Mouse (Mus musculus): ENCODE measurements around the gene Ccdc183. TPM values are rescaled to one million over a fixed set of nuclear protein-coding genes. Genes with fewer than 3 reads are reported as not detected.

Gene Ccdc183
- polyA plus RNA-seq, 1 experiment from 2014 or later: 0.15 TPM

DNA sequence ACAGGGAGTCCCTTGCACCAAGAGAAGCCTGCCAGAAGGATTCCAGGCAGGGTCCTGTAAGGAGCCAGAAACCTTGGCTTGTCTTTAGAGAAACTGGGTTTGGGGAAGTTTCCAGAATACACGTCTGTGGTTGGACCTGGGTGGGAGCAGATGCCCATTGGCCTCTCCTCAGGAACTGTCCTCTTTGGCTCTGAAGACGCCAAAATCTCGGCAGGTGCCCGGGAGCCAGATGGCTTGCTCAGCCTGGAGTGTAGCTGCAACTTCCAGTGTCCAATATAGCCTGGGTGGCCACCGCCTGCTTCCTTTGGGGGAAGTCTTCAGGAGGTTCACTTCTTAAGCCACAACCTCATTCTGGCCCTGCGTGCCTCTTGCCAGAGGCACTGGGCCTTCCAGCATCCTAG, 35.6 kb downstream of the Ccdc183 start:
- H3K9me3 ChIP-seq (ENCODE audit: control insufficient read depth, low read length): no peaks in the 10 kb centered on the region
- ATAC-seq (ENCODE audit: low read depth): 0 out of 2 replicates have a peak, but pooled peaks have one; percentile 15
- H3K9ac ChIP-seq (ENCODE audit: low read length): no peak overlapping the region
- 22% methylated on average over 6 of the region's 6 CpGs for WGBS
- peak overlapping the region; percentile 71; the same call in 1 of the 2 replicates for H3K4me2 ChIP-seq (ENCODE audit: low read depth, low read length)
- H3K4me1 ChIP-seq (replicated peaks; ENCODE audit: control insufficient read depth, insufficient read depth, low read length): peaks cover 29% of the 10 kb centered on the region
- H3K4me3 ChIP-seq (ENCODE audit: low read length): no peak overlapping the region
- H3K27ac ChIP-seq (ENCODE audit: low read length): no peak overlapping the region
- H3K36me3 ChIP-seq (ENCODE audit: control insufficient read depth, insufficient read depth, low read length): peaks cover 16% of the 10 kb centered on the region
- peaks cover 45% of the 10 kb centered on the region for H3K27me3 ChIP-seq (ENCODE audit: control insufficient read depth, insufficient read depth, low read depth, low read length)

DNA sequence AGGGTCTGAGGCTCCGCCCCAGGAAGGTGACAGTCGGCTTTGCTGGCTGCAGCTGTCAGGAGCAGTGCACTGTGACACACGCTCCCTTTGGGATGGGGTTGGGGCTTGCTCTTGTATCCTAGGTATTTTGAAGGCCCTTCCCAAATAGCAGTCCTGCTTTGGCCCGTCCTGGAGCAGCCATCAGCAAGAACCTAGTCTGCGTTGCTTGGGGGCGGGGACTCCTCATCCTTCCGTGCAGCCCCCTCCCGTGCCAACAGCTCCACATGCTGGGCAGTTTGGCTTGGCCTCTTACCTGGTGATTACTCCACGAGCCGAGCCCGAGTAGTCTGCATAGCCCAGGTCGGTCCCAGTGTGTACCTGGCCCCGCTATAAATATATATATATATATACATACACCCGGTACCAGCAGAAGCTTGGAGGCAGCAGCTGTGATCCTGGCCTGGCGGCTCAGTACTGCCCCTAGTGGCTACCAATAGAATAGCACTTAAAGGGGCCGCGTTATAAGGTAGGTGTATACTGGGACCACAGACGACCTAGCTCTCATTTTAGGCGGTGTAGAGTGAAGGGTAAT, 36.1 kb downstream of the Ccdc183 start, which contains the start of gene Ajm1:
TSS of gene Ajm1 (minus strand) at position 464 of the 571 bp plus-strand sequence.
- 6% methylated on average over 19 of the region's 19 CpGs for WGBS
- Histone ChIP-seq H3K27me3 (ENCODE audit: control insufficient read depth, insufficient read depth, low read depth, low read length) (peaks cover 50% of the 10 kb centered on the region), H3K9ac (ENCODE audit: low read length) (peak within 1 kb of the TSS; percentile 47; the same call in 1 of the 2 replicates), H3K9me3 (ENCODE audit: control insufficient read depth, low read length) (no peaks in the 10 kb centered on the region), H3K27ac (ENCODE audit: low read length) (no peak within 1 kb of the TSS), H3K36me3 (ENCODE audit: control insufficient read depth, insufficient read depth, low read length) (peaks cover 16% of the 10 kb centered on the region), H3K4me2 (ENCODE audit: low read depth, low read length) (peak within 1 kb of the TSS; percentile 71), H3K4me3 (ENCODE audit: low read length) (peak within 1 kb of the TSS; percentile 45), H3K4me1 (replicated peaks; ENCODE audit: control insufficient read depth, insufficient read depth, low read length) (peaks cover 29% of the 10 kb centered on the region)
- ATAC-seq (ENCODE audit: low read depth): peak; percentile 74

DNA sequence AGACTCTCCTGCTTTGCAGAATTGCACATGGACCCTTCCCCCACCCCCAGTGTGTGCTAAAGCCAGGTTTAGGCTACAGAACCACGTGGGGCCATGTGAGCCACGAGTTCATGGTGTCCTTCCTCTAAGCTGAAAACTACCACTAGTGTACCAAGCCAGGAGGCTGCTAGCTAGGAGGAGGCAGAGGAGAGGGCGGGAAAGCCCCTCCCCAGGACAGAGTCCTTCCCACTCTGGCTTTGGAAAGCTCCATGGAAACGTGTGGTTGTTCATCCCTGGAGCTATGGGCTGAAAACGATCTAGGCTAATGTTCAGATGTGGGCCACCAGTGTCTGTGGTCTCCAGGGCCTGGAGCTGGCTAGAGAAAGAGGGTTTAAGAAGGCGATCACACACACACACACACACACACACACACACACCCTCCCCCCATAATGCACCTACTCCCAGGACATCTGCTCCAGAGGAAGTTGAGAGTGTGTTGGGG, 36.8 kb downstream of the Ccdc183 start:
- H3K4me1 ChIP-seq (replicated peaks; ENCODE audit: control insufficient read depth, insufficient read depth, low read length): peaks cover 35% of the 10 kb centered on the region

DNA sequence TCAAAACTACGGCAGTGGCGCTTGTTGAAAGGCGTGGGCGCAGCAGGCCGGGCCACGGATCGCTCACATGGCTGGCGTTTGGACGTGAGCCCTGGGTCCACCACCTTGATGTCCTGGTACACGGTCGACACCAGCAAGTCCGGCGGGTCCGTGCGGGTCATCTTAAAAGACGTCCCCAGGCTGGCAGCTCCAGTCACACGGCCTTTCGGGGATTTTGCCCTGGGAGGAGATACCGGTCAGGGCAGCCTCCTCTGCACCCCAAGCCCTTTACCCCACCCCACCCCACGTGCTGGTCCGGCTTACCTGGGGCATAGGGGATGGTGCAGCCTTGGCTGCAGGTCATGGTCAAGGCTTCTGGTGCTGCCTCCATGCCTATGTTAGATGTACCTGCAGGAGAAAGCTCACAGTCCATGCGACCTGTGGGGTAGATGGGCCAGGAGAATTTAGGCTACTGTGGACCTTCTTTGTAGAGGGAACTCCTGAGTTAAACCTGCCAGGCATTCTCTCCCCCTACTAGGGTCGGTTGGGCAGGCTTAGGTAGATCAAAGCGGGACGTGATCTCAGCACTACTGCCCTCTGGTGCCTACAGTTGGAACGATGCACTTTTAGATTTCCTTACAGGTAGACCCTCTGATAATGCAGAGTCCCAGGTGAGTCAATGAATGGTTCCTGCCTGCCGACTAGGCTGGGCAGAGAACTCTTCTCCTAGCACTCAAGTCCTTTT, 37.6 kb downstream of the Ccdc183 start:
- 3% methylated on average over 22 of the region's 27 CpGs for WGBS
- no peaks in the 10 kb centered on the region for H3K9me3 ChIP-seq (ENCODE audit: control insufficient read depth, low read length)
- H3K4me1 ChIP-seq (replicated peaks; ENCODE audit: control insufficient read depth, insufficient read depth, low read length): peaks cover 38% of the 10 kb centered on the region
- no peak overlapping the region for H3K27ac ChIP-seq (ENCODE audit: low read length)
- H3K4me2 ChIP-seq (ENCODE audit: low read depth, low read length): peak overlapping the region; percentile 39
- H3K27me3 ChIP-seq (ENCODE audit: control insufficient read depth, insufficient read depth, low read depth, low read length): peaks cover 57% of the 10 kb centered on the region
- ATAC-seq (ENCODE audit: low read depth): no peak
- peak overlapping the region; percentile 7; the same call in 1 of the 2 replicates for H3K4me3 ChIP-seq (ENCODE audit: low read length)
- H3K9ac ChIP-seq (ENCODE audit: low read length): no peak overlapping the region
- peaks cover 8% of the 10 kb centered on the region for H3K36me3 ChIP-seq (ENCODE audit: control insufficient read depth, insufficient read depth, low read length)

More for the DNA sequence above, 36.8 kb downstream of the Ccdc183 start:
- H3K9me3 ChIP-seq (ENCODE audit: control insufficient read depth, low read length): no peaks in the 10 kb centered on the region
- no peak overlapping the region for H3K4me3 ChIP-seq (ENCODE audit: low read length)
- no peak overlapping the region for H3K4me2 ChIP-seq (ENCODE audit: low read depth, low read length)
- ATAC-seq (ENCODE audit: low read depth): no peak
- H3K27me3 ChIP-seq (ENCODE audit: control insufficient read depth, insufficient read depth, low read depth, low read length): peaks cover 57% of the 10 kb centered on the region
- peaks cover 15% of the 10 kb centered on the region for H3K36me3 ChIP-seq (ENCODE audit: control insufficient read depth, insufficient read depth, low read length)
- WGBS: 49% methylated on average over 6 of the region's 6 CpGs
- no peak overlapping the region for H3K27ac ChIP-seq (ENCODE audit: low read length)
- H3K9ac ChIP-seq (ENCODE audit: low read length): no peak overlapping the region

DNA sequence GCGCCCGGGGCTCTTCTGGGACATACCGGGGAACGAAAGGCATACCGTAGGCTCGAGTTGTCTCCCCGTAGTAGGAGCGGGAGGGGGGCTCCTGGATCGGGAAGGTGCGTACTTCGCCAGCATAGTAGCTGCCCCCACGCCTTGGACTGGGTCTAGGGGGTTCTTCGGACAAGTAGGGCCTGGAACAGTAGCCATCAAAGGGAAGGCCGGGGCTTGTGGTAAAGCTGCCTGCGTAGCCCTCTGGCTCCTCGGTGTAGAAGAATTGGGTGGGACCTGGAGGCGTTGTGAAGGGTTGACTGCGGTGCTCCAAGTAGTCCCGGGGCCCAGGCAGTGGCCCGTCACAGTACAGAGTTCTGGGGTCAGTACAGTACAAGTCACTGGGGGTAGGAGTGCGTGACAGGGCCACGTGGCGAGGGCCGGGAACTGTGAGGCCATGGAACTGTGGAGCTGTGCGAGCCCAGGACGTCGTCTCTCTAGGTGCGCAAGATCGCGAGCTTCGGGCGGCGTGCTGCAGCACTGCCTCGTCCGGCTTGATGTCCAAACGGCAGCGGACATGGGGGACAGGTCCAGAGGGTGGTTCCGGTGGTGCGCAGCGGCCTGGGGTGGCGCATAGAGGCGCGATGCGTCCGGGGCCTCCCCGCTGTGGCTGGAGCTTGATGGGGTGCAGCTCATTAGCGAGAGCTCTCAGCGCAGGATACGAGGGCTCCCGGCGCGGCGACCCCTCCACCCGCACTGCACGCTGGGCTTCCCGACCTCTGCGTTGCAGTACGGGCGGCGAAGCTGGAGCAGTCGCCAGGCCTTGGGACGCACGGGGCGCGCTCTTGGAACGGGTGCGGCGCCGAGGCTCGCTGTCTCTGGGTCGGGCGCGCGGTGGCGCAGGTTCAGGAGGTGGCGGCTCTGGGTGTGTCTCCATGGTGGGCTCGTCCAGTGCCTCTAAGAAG, 38.4 kb downstream of the Ccdc183 start:
- Histone ChIP-seq H3K4me3 (ENCODE audit: low read length) (peak overlapping the region; percentile 13; the same call in 1 of the 2 replicates), H3K36me3 (ENCODE audit: control insufficient read depth, insufficient read depth, low read length) (peaks cover 2% of the 10 kb centered on the region; the same call in 1 of the 2 replicates), H3K4me2 (ENCODE audit: low read depth, low read length) (peak overlapping the region; percentile 39), H3K4me1 (replicated peaks; ENCODE audit: control insufficient read depth, insufficient read depth, low read length) (peaks cover 40% of the 10 kb centered on the region), H3K27ac (ENCODE audit: low read length) (no peak overlapping the region), H3K9me3 (ENCODE audit: control insufficient read depth, low read length) (no peaks in the 10 kb centered on the region), H3K9ac (ENCODE audit: low read length) (no peak overlapping the region), H3K27me3 (ENCODE audit: control insufficient read depth, insufficient read depth, low read depth, low read length) (peaks cover 57% of the 10 kb centered on the region)
- ATAC-seq (ENCODE audit: low read depth): no peak
- 3% methylated on average over 77 of the region's 77 CpGs for WGBS

DNA sequence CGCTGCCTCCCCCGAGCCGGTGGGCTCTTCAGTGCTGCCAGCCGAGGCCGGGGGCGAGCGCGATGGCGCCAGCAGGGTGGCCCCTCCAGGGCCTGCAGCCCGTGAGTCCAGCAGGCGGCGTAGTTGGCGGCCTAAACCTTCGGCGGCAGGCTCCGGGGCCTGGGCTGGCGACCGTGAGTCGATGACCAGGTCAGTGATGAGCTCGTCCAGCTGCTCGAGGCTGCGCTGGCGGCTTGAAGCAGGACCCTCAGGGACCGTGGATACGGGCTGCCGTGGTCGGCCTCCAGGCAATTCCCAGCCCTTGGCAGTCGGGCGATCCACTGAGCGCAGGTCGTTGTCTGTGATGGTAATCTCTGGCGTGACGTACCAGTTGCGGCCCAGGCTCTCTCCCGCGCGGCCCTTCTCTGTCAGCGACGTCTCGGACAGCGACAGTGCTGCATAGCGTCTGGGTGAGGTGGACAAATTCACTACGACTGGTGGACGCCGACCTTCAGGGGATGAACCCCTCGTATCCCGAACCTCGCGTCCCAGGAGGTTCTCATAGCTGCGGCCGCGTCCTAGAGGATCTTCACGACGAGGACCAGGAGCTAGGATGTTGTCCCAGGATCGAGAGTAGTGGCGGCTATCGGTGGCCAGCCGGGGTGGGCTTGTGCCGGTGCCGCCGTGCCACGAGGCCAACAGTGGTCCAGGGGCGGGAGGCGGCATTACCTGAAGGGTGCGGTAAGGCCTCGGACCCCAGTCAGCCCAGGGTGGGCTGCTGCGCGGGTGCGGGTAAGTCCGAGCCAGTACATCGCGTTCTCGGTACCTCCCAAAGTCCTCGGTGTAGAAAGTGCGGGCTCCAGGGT, 39.3 kb downstream of the Ccdc183 start:
- WGBS: 5% methylated on average over 75 of the region's 75 CpGs
- Histone ChIP-seq H3K9me3 (ENCODE audit: control insufficient read depth, low read length) (no peaks in the 10 kb centered on the region), H3K36me3 (ENCODE audit: control insufficient read depth, insufficient read depth, low read length) (no peaks in the 10 kb centered on the region; the same call in 1 of the 2 replicates), H3K9ac (ENCODE audit: low read length) (peak overlapping the region; percentile 39; the same call in 1 of the 2 replicates), H3K4me3 (ENCODE audit: low read length) (peak overlapping the region; percentile 35), H3K4me2 (ENCODE audit: low read depth, low read length) (peak overlapping the region; percentile 34), H3K4me1 (replicated peaks; ENCODE audit: control insufficient read depth, insufficient read depth, low read length) (peaks cover 49% of the 10 kb centered on the region), H3K27me3 (ENCODE audit: control insufficient read depth, insufficient read depth, low read depth, low read length) (peaks cover 57% of the 10 kb centered on the region), H3K27ac (ENCODE audit: low read length) (no peak overlapping the region)
- ATAC-seq (ENCODE audit: low read depth): no peak

DNA sequence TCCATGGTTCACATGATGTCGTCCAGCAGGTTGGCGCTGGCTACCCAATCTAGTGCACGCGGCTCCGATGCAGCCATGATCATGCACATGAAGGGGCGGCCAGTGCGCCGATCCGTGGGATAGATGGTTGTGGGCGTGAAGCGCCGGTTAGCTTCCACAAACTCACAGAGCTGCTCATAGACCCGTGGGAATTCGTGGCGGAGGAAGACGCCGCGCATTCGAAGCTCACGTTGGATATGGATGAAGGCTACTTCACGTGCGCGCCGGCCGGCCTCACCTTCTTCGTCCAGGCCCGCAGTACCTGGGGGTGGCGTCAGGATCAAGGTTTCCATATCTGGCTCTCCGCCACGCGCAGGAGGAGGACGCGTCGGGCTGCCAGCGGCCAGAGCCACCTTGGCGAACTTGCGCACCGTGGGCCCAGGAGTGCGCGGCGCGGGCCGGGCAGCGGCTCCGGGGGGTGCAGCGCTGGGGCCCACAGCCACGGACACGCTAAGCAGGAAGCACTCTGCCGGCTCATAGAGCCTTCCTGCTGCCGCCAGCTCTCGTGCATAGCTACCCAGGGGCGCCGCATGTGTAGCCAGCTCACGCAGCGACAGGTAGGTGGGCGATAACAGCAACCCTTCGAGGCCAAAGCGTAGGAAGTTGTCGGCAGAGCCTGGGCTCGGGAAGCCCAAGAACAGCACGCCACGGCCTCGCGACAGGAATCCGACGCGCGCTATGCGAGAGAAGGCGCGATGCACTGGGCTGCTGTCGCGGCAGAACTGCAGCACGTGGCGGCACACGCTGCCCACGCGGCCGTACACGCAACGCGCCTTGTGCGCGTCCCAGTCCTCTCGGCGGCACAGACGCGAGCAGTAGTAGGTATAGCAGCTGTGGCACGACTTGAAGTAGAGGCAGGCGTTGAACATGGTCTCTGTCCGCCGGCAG, 40.2 kb downstream of the Ccdc183 start:
- no peaks in the 10 kb centered on the region for H3K9me3 ChIP-seq (ENCODE audit: control insufficient read depth, low read length)
- peak overlapping the region; percentile 35 for H3K4me3 ChIP-seq (ENCODE audit: low read length)
- peak overlapping the region; percentile 39; the same call in 1 of the 2 replicates for H3K9ac ChIP-seq (ENCODE audit: low read length)
- no peaks in the 10 kb centered on the region for H3K36me3 ChIP-seq (ENCODE audit: control insufficient read depth, insufficient read depth, low read length)
- no peak for ATAC-seq (ENCODE audit: low read depth)
- H3K4me1 ChIP-seq (replicated peaks; ENCODE audit: control insufficient read depth, insufficient read depth, low read length): peaks cover 51% of the 10 kb centered on the region
- 16% methylated on average over 92 of the region's 92 CpGs for WGBS
- no peak overlapping the region for H3K27ac ChIP-seq (ENCODE audit: low read length)
- peaks cover 57% of the 10 kb centered on the region for H3K27me3 ChIP-seq (ENCODE audit: control insufficient read depth, insufficient read depth, low read depth, low read length)
- H3K4me2 ChIP-seq (ENCODE audit: low read depth, low read length): peak overlapping the region; percentile 34
